ENCODE assay signal across 13 mouse cellular contexts in the genomic region with DNA sequence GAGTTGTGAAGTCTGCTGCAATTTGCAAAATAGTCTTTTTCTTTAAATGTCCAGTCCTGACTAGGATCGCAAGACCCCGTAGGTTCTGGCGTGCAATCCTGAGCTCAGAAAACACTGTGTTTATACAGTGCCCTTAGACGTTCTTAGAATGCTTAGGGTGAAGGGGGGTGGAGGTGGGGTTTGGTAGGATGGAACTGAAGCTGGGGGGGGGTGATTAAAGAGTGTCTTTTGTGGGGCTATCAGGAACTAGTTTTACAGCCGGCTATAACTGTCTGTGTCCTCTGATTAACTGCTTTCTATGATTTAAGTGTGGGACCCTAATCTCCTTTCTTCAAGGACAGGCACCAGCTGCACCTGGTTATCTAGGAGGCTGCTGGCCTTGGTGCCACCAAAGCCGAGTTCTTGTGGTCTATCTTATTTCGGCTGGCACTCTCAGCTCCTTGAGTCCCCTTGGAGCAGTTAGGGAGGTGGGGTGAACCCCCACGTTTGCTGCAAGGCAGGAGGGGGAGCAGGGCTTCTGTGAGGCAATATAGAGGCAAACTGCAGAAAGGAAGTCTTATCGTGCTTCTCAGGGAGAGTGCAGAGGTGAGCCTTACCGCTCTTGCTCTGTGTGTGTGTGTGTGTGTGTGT. TPM values are rescaled to one million over a fixed set of nuclear protein-coding genes. Genes with fewer than 3 reads are reported as not detected.
DNase-seq lines count a peak whose midpoint lies in the region; ATAC-seq and TF ChIP-seq lines count a peak whose summit lies in the region.
"Had no signal": no experiment of that assay in that cellular context is flagged by ENCODE, and none has a peak within 500 bp of the region (broad histone marks: within the 10 kb centered on the region; RNA-seq: fewer than 3 reads in every experiment).

No protein-coding gene starts in this region.

- ATAC-seq in common myeloid progenitor, adult 5-6 weeks (replicated peaks; ENCODE audit: low read depth, poor library complexity, severe bottlenecking), result peak; percentile 97

- 0 out of 2 replicates have a peak overlapping the region, but pooled peaks have one; percentile 31 for H3K27ac ChIP-seq in small intestine, adult 2 months (ENCODE audit: insufficient read depth, low read depth, low read length)
- H3K27ac ChIP-seq: hindbrain, embryonic 14.5 days had no signal

- H3K4me1 ChIP-seq in small intestine, adult 2 months (ENCODE audit: control insufficient read depth, insufficient read depth, insufficient read length, low read length), result peaks cover 18% of the 10 kb centered on the region; the same call in 1 of the 2 replicates

- no peaks in the 10 kb centered on the region for H3K27me3 ChIP-seq in small intestine, adult 2 months (ENCODE audit: control insufficient read depth, insufficient read depth, low read length)
- H3K27me3 ChIP-seq: CH12.LX had no signal

- H3K4me3 ChIP-seq in small intestine, adult 2 months (ENCODE audit: low read depth, low read length), result no peak overlapping the region
- H3K4me3 ChIP-seq: megakaryocyte, embryonic 14.5 days had no signal

- no peak for TF ChIP-seq POLR2A in small intestine, adult 2 months (IDR thresholded peaks at IDR 0.05; ENCODE audit: low read depth, low read length)

- no peak for TF ChIP-seq CTCF in small intestine, adult 2 months (IDR thresholded peaks at IDR 0.05; ENCODE audit: extremely low read depth, insufficient read length, insufficient replicate concordance, low read depth, low read length)

- DNase-seq in ovary, adult 18-20 months (ENCODE audit: low spot score), result peak; percentile 84
- DNase-seq in ovary, postnatal 10 days (ENCODE audit: low spot score), result no peak
- peak; percentile 74 for DNase-seq in liver
- no peak for DNase-seq in gastrocnemius, postnatal 10 days
- DNase-seq in retina, postnatal 1 day, result no peak
- DNase-seq: cerebellum, postnatal 25 days; kidney, postnatal 25 days; lung, adult 18-20 months had no signal

- WGBS in small intestine, adult 2 months, result 9% methylated on average over 10 of the region's 10 CpGs

- H3K36me3 ChIP-seq in small intestine, adult 2 months (ENCODE audit: control insufficient read depth, insufficient read depth, low read length), result no peaks in the 10 kb centered on the region

RNA-seq across cellular contexts. Expression of a gene that starts 24.5 kb away (rescaled TPM):
- 166 and 176 TPM in 2 replicates for total RNA-seq in common myeloid progenitor, adult 5-6 weeks (2017)
- polyA plus RNA-seq in small intestine, adult 2 months (2012; rRNA removed), result 41.6 and 61.3 TPM in 2 replicates
- 10 to 100 TPM; 87.5 to 97.4 TPM for total RNA-seq in gastrocnemius, postnatal 10 days (2021)

RNA-seq across cellular contexts. Expression of a gene that starts 54.2 kb away (rescaled TPM):
- not detected in 2 replicates for total RNA-seq in common myeloid progenitor, adult 5-6 weeks (2017)
- 0.06 and 0.14 TPM in 2 replicates for polyA plus RNA-seq in small intestine, adult 2 months (2012; rRNA removed)
- not detected for total RNA-seq in gastrocnemius, postnatal 10 days (2021)

Comparison
In these comparisons a context has a peak if more than half of its experiments do, and no peak if none do; other contexts are left out.
1. DNase-seq: peak in ovary, adult 18-20 months (single experiment) and liver (single experiment); none in ovary, postnatal 10 days (single experiment), gastrocnemius, postnatal 10 days (single experiment) and retina, postnatal 1 day (single experiment).